Comparison of ENCODE assay signal across 12 mouse cellular contexts in genomic region chr10:68720887-68721400, GRCm38 (mm10). TPM values are rescaled to one million over a fixed set of nuclear protein-coding genes. Genes with fewer than 3 reads are reported as not detected.
DNase-seq lines count a peak whose midpoint lies in the region; ATAC-seq lines count a peak whose summit lies in the region.
"Had no signal": no experiment of that assay in that cellular context is flagged by ENCODE, and none has a peak within 500 bp of the region (broad histone marks: within the 10 kb centered on the region; RNA-seq: fewer than 3 reads in every experiment).

No protein-coding gene starts in this region.

- no peaks in the 10 kb centered on the region for H3K9me3 ChIP-seq in midbrain, embryonic 14.5 days (ENCODE audit: control insufficient read depth, low read length)
- H3K9me3 ChIP-seq: hindbrain, embryonic 13.5 days; limb, embryonic 13.5 days; neural tube, embryonic 13.5 days had no signal

- WGBS in midbrain, embryonic 14.5 days = 68% methylated on average over 5 of the region's 5 CpGs

- no peak overlapping the region for H3K9ac ChIP-seq in midbrain, embryonic 14.5 days (replicated peaks; ENCODE audit: low read length)
- H3K9ac ChIP-seq: hindbrain, embryonic 13.5 days; limb, embryonic 13.5 days; neural tube, embryonic 13.5 days had no signal

- peak; percentile 11 for DNase-seq in urinary bladder, postnatal 14 days (ENCODE audit: low spot score)
- DNase-seq in urinary bladder, postnatal 25 days (ENCODE audit: low spot score) = no peak
- peak; percentile 7 to 27 for DNase-seq in adrenal gland, postnatal 4 days (ENCODE audit: low spot score in 2 of 2)
- DNase-seq in kidney, postnatal 10 days = peak; percentile 61
- no peak for DNase-seq in embryo, embryonic 9.5 days (ENCODE audit: extremely low spot score)
- DNase-seq in midbrain, embryonic 14.5 days = no peak
- DNase-seq in spleen, postnatal 14 days (ENCODE audit: low spot score in 2 of 2) = no peak
- DNase-seq: right cerebral cortex, postnatal 4 days had no signal

- H3K4me2 ChIP-seq in midbrain, embryonic 14.5 days (ENCODE audit: low read length) = no peak overlapping the region
- H3K4me2 ChIP-seq: hindbrain, embryonic 13.5 days; limb, embryonic 13.5 days; neural tube, embryonic 13.5 days had no signal

- no peaks in the 10 kb centered on the region for H3K36me3 ChIP-seq in midbrain, embryonic 14.5 days (ENCODE audit: control insufficient read depth, insufficient read depth, low read length)
- H3K36me3 ChIP-seq: hindbrain, embryonic 13.5 days; limb, embryonic 13.5 days; neural tube, embryonic 13.5 days had no signal

- H3K27me3 ChIP-seq in midbrain, embryonic 14.5 days (ENCODE audit: control insufficient read depth, insufficient read depth, low read length) = peaks cover 7% of the 10 kb centered on the region; the same call in 1 of the 2 replicates
- H3K27me3 ChIP-seq: limb, embryonic 13.5 days had no signal

- H3K4me1 ChIP-seq in midbrain, embryonic 14.5 days (ENCODE audit: control insufficient read depth, insufficient read depth, low read length) = peaks cover 12% of the 10 kb centered on the region

- no peak overlapping the region for H3K27ac ChIP-seq in midbrain, embryonic 14.5 days (replicated peaks; ENCODE audit: low read depth, low read length)
- H3K27ac ChIP-seq: hindbrain, embryonic 13.5 days; limb, embryonic 13.5 days; neural tube, embryonic 13.5 days had no signal

- no peak overlapping the region for H3K4me3 ChIP-seq in midbrain, embryonic 14.5 days (replicated peaks; ENCODE audit: low read depth, low read length)
- H3K4me3 ChIP-seq: erythroblast, embryonic 14.5 days; hindbrain, embryonic 13.5 days; limb, embryonic 13.5 days; neural tube, embryonic 13.5 days had no signal

- ATAC-seq in midbrain, embryonic 14.5 days (ENCODE audit: low FRiP score, low TSS enrichment) = no peak

RNA-seq across cellular contexts. Expression of gene Tmem26, which starts 2.5 kb away (rescaled TPM):
- total RNA-seq in adrenal gland, postnatal 4 days (2021) = 10 to 100 TPM; 15.6 to 17.4 TPM
- 4.0 and 6.2 TPM in 2 replicates for polyA plus RNA-seq in midbrain, embryonic 14.5 days (2014; fragmentation: Nextera tagmentation; extraction: Ambion mirVana)
- polyA plus RNA-seq: erythroblast, embryonic 14.5 days had no signal

Comparison
In these comparisons a context has a peak if more than half of its experiments do, and no peak if none do; other contexts are left out.
1. DNase-seq: peak in urinary bladder, postnatal 14 days (single experiment), adrenal gland, postnatal 4 days (2 of 2) and kidney, postnatal 10 days (single experiment); none in urinary bladder, postnatal 25 days (single experiment), embryo, embryonic 9.5 days (single experiment), midbrain, embryonic 14.5 days (single experiment) and spleen, postnatal 14 days (0 of 2).